Mouse (Mus musculus) heart, embryonic 14.5 days (tissue): ENCODE measurements at regions not wholly inside any gene's neighbourhood (a gene's known extent, or its start where the extent isn't known, plus 50 kb on each side); places are given as distances from the start of the nearest gene placed in this dataset.

Source experiments
- ATAC-seq: fragments of 200-750 bp; cut with Nextera tagmentation; 2 replicates; pipeline ENCODE4 v1.8.0; 2017; ENCODE audit warnings: low read depth, moderate TSS enrichment; ENCODE audit not compliant: insufficient number of reproducible peaks, insufficient read depth, low FRiP score
- H3K27ac ChIP-seq, 2 experiments: fragments of 200-500 bp in 1 of 2; fragments of 300-500 bp in 1 of 2; sonication (generic) in 1 of 2; replicated peaks in 1 of 2; 2 replicates each; pipeline ENCODE4 v1.5.1; 2012 to 2014; ENCODE audit warnings: low read depth in 2 of 2, low read length in 2 of 2, control low read depth in 1 of 2, mild to moderate bottlenecking in 1 of 2, mixed read lengths in 1 of 2; ENCODE audit not compliant: control insufficient read depth in 1 of 2, insufficient read depth in 1 of 2
- H3K27me3 ChIP-seq: fragments of 300-500 bp; sonication (generic); 2 replicates; pipeline ENCODE4 v1.6.1; 2014; ENCODE audit warnings: mild to moderate bottlenecking, low read length, control low read depth; ENCODE audit not compliant: control insufficient read depth, insufficient read depth
- H3K36me3 ChIP-seq: fragments of 300-500 bp; sonication (generic); 2 replicates; pipeline ENCODE4 v1.6.1; 2014; ENCODE audit warnings: mild to moderate bottlenecking, control low read depth, low read length, mixed read lengths; ENCODE audit not compliant: control insufficient read depth, insufficient read depth
- H3K4me1 ChIP-seq, 2 experiments: fragments of 200-500 bp in 1 of 2; fragments of 300-500 bp in 1 of 2; sonication (generic) in 1 of 2; 2 replicates each; pipeline ENCODE4 v1.6.1; 2012 to 2014; ENCODE audit warnings: low read length in 2 of 2, control low read depth in 1 of 2, mixed read lengths in 1 of 2; ENCODE audit not compliant: control insufficient read depth in 2 of 2, insufficient read depth in 2 of 2
- H3K4me2 ChIP-seq: fragments of 300-500 bp; sonication (generic); 2 replicates; pipeline ENCODE4 v1.6.1; 2014; ENCODE audit warnings: mild to moderate bottlenecking, low read length
- H3K4me3 ChIP-seq, 2 experiments: fragments of 200-500 bp in 1 of 2; fragments of 300-500 bp in 1 of 2; sonication (generic) in 1 of 2; 2 replicates each; pipeline ENCODE4 v1.5.1; 2012 to 2014; ENCODE audit warnings: low read length in 2 of 2, mild to moderate bottlenecking in 2 of 2, control low read depth in 1 of 2, low read depth in 1 of 2, moderate library complexity in 1 of 2; ENCODE audit not compliant: control insufficient read depth in 1 of 2, insufficient read depth in 1 of 2
- H3K9ac ChIP-seq: fragments of 300-500 bp; sonication (generic); 2 replicates; pipeline ENCODE4 v1.6.1; 2014; ENCODE audit warnings: mild to moderate bottlenecking, low read length
- H3K9me3 ChIP-seq: fragments of 300-500 bp; sonication (generic); 2 replicates; pipeline ENCODE4 v1.6.1; 2016; ENCODE audit warnings: low read length, control low read depth; ENCODE audit not compliant: control insufficient read depth
- WGBS: fragments of 180-500 bp; shearing (Covaris S2); extraction: QIAGEN DNeasy Blood & Tissue Kit; methylation state at CpG from one replicate; pipeline ENCODE4 v1.1.7; 2014; 5-methylcytosine and 5-hydroxymethylcytosine counted together

DNA sequence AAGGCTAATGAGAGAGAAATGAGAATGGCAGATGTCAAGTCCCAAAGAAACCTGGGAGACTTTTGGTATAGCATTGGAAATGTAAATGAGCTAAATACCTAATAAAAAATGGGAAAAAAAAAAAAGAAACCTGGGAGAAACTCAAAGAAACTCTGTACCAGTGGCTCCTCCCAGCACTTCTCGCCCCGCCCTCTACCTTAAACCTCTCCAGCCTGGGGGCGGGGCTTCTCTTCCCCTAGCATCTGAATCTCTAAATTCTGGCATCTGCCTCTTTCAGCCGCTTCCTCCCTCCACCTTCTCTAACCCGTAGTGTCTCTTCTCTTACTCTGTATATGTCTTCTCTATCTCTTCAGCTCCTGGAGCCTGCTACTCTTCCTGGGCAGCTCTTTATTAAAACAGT, 53.2 kb downstream of the Gpr6 start:
- Histone ChIP-seq H3K27me3 (no peaks in the 10 kb centered on the region), H3K4me1 (no peaks in the 10 kb centered on the region), H3K4me3 (no peak overlapping the region), H3K27ac (no peak overlapping the region), H3K36me3 (no peaks in the 10 kb centered on the region), H3K9me3 (no peaks in the 10 kb centered on the region), H3K9ac (no peak overlapping the region), H3K4me2 (no peak overlapping the region)
- ATAC-seq, result no peak
- 54% methylated on average over 4 of the region's 5 CpGs for WGBS

DNA sequence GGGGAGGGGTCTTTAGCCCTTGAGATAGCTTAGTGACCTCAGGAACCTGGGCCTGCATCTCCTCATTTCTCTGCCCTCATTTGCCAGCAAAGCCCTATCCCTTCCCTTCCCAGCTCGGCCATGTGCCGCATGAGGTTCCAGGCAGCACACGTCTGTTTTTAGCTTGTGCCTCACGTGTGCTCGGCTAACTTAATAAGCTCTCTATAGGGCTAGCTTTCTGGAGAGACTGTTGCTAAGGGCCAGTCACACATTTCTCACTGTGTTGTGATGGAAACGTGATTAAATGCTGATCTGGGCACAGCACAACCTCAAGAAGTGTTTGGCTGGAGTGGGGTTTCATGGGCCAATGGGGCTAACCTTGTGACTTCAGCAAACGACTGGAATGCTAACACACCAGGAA, 55.5 kb downstream of the Gpr6 start:
- no peak overlapping the region for H3K9ac ChIP-seq
- H3K9me3 ChIP-seq, result no peaks in the 10 kb centered on the region
- H3K27ac ChIP-seq, result no peak overlapping the region
- H3K36me3 ChIP-seq, result no peaks in the 10 kb centered on the region
- no peak overlapping the region for H3K4me2 ChIP-seq
- ATAC-seq, result no peak
- H3K4me1 ChIP-seq, result no peaks in the 10 kb centered on the region
- no peak overlapping the region for H3K4me3 ChIP-seq
- no peaks in the 10 kb centered on the region for H3K27me3 ChIP-seq
- 25% methylated on average over 7 of the region's 7 CpGs for WGBS

DNA sequence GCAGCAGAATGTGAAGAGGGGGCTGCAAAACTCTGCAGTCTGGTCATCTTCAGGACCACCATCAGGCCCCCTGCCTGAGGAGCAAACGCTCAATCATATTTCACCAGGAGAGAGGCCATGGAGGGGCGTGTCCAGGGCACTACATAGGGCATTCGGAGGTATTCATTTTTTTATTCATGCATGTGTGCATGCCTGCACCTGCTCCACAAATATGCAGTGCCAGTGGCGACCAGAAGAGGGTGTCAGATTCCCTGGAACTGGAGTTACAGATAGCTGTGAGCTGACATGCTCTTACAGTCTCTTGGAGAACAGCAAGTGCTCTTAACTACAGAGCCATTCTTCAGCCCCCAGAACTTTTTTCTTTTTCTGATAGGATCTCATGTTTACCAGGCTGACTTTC, 56.4 kb downstream of the Gpr6 start:
- Histone ChIP-seq H3K9me3 (no peaks in the 10 kb centered on the region), H3K27me3 (no peaks in the 10 kb centered on the region), H3K4me2 (no peak overlapping the region), H3K27ac (no peak overlapping the region), H3K36me3 (no peaks in the 10 kb centered on the region), H3K4me3 (no peak overlapping the region), H3K4me1 (no peaks in the 10 kb centered on the region), H3K9ac (no peak overlapping the region)
- WGBS, result 35% methylated on average over 4 of the region's 4 CpGs
- 0 out of 2 replicates have a peak, but pooled peaks have one; percentile 35 for ATAC-seq

DNA sequence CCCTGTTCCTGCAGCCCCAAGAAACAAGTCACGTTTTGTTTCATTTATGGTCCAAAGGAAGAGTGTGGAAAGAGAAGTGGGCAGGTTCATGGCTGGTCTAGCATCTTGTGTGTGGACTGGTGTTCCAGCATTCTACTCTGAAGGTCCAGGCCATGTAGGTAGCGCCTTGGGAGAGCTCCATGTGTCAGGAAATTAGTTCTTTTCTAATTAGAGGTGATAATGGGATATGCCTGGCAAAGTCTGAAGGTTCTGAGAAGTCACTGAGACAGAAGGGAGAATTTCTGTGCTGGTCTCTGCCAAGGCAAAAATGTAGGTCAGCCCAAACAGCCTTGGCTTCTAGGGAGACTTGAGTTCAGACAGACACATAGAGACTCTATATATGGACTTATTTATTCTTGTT, 61.5 kb downstream of the Gpr6 start:
- H3K4me1 ChIP-seq, result no peaks in the 10 kb centered on the region
- no peak overlapping the region for H3K4me2 ChIP-seq
- H3K9ac ChIP-seq, result no peak overlapping the region
- H3K27ac ChIP-seq, result no peak overlapping the region
- H3K27me3 ChIP-seq, result no peaks in the 10 kb centered on the region
- H3K4me3 ChIP-seq, result no peak overlapping the region
- WGBS, result 59% methylated on average over 2 of the region's 2 CpGs
- H3K9me3 ChIP-seq, result no peaks in the 10 kb centered on the region
- no peak for ATAC-seq
- H3K36me3 ChIP-seq, result no peaks in the 10 kb centered on the region

DNA sequence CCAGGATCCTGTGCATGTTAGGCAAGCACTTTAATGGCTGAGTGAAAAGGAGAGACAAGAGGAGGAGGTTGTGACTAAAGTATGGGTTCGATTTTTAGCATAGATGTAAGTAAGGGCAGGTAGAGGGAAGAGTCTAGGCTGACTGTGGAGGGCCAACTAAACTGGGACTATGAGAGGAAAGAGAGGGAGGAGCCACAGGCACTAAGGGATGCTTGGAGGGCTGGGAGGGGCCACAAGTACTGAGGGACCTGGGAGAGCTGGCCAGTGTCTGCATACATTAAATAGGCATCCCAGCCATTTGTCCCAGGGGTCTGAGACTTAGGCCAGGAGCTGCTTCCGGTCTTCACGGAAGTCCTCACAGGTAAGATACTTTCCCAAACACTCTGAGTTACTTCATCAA, 64.2 kb downstream of the Gpr6 start:
- no peaks in the 10 kb centered on the region for H3K27me3 ChIP-seq
- ATAC-seq, result no peak
- H3K9me3 ChIP-seq, result no peaks in the 10 kb centered on the region
- no peaks in the 10 kb centered on the region for H3K4me1 ChIP-seq
- H3K4me3 ChIP-seq, result no peak overlapping the region
- no peak overlapping the region for H3K9ac ChIP-seq
- WGBS, result 71% methylated on average over 3 of the region's 3 CpGs
- no peak overlapping the region for H3K27ac ChIP-seq
- H3K36me3 ChIP-seq, result no peaks in the 10 kb centered on the region
- H3K4me2 ChIP-seq, result no peak overlapping the region

DNA sequence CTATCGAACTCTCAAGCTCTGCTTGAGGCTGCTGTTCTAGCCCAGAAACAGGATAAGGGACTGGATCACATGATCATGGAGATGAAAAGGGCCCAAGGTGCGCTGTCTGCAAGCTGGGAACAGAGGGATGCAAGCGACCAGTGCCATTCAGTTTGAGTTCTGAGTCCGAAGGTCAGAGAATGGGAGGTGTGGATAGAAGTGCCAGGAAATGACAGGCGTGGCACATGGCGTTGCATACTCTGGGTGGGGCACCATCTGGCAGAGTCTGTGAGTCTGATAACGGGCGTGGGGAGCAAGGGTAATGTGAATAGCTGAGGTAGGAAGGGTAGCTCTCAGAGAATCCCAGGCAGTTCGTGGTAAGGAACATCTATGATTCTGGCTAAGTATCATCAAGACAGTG, 65.5 kb downstream of the Gpr6 start:
- H3K27me3 ChIP-seq, result no peaks in the 10 kb centered on the region
- H3K36me3 ChIP-seq, result no peaks in the 10 kb centered on the region
- no peak overlapping the region for H3K27ac ChIP-seq
- no peaks in the 10 kb centered on the region for H3K9me3 ChIP-seq
- WGBS, result 65% methylated on average over 9 of the region's 9 CpGs
- H3K4me2 ChIP-seq, result no peak overlapping the region
- H3K4me1 ChIP-seq, result no peaks in the 10 kb centered on the region
- ATAC-seq, result no peak
- H3K9ac ChIP-seq, result no peak overlapping the region
- no peak overlapping the region for H3K4me3 ChIP-seq

DNA sequence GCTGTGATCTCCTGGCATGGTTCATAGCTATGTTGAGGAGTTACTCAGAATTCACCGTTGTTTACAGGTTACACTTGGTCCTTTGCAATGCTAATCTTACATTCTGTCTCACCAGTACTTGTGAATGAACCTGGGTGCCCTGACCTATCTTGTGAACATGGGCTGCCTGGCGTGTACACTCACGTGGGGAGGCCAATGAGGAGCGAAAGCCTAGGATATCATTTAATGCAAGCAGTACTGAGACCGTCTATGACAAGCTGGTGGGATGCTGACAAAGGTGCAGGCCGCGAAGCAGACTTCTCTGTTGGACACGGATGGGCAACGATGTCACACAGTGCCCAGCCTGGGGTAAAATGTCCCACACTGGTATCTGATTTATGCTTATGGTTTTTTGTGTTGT, 66.3 kb downstream of the Gpr6 start:
- H3K4me3 ChIP-seq, result no peak overlapping the region
- no peaks in the 10 kb centered on the region for H3K9me3 ChIP-seq
- H3K27ac ChIP-seq, result no peak overlapping the region
- no peak for ATAC-seq
- no peak overlapping the region for H3K9ac ChIP-seq
- no peaks in the 10 kb centered on the region for H3K4me1 ChIP-seq
- WGBS, result 88% methylated on average over 9 of the region's 9 CpGs
- no peak overlapping the region for H3K4me2 ChIP-seq
- H3K27me3 ChIP-seq, result no peaks in the 10 kb centered on the region
- no peaks in the 10 kb centered on the region for H3K36me3 ChIP-seq

DNA sequence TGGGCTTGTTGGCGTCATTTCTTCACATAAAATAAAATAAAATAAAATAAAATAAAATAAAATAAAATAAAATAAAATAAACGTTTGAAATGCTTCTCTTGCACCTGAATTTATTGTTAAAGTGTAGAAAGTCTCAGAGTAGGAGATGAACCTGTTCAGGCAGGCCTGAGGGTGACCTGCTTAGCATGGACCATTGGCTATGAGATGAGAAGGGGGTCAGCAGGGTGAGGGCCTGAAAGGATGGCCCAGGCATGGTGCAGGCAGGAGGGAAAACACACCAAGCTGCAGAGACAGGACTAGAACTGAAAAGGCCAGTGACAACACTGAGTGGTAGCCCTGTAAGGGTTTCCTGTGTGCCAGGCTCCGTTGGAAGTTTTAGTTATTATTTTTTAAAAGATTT, 67.3 kb downstream of the Gpr6 start:
- H3K9ac ChIP-seq, result no peak overlapping the region
- no peak overlapping the region for H3K4me3 ChIP-seq
- no peak overlapping the region for H3K27ac ChIP-seq
- H3K9me3 ChIP-seq, result no peaks in the 10 kb centered on the region
- H3K4me1 ChIP-seq, result no peaks in the 10 kb centered on the region
- no peaks in the 10 kb centered on the region for H3K27me3 ChIP-seq
- H3K4me2 ChIP-seq, result no peak overlapping the region
- no peak for ATAC-seq
- H3K36me3 ChIP-seq, result no peaks in the 10 kb centered on the region
- WGBS, result 59% methylated on average over 3 of the region's 3 CpGs
